Mouse (Mus musculus) limb, embryonic 14.5 days (tissue): ENCODE results near the gene Thap8. TPM values are rescaled to one million over a fixed set of nuclear protein-coding genes. Genes with fewer than 3 reads are reported as not detected.

Experiments used
- ATAC-seq: fragments of 200-750 bp; cut with Nextera tagmentation; 2 replicates; pipeline ENCODE4 v1.8.0; 2017; ENCODE audit warnings: low read depth, moderate number of reproducible peaks, moderate TSS enrichment; ENCODE audit not compliant: low FRiP score
- DNase-seq: peaks from one replicate; pipeline ENCODE4 v3.0.0-alpha.2; 2015; ENCODE audit warnings: low spot score
- H3K27ac ChIP-seq: fragments of 300-500 bp; sonication (generic); replicated peaks from 2 replicates; pipeline ENCODE4 v1.5.1; 2014; ENCODE audit warnings: low read depth, mild to moderate bottlenecking, low read length, moderate library complexity, mixed read lengths
- H3K27me3 ChIP-seq: fragments of 300-500 bp; sonication (generic); 2 replicates; pipeline ENCODE4 v1.6.1; 2014; ENCODE audit warnings: low read length, mixed read lengths; ENCODE audit not compliant: control insufficient read depth, insufficient read depth
- H3K36me3 ChIP-seq: fragments of 300-500 bp; sonication (generic); 2 replicates; pipeline ENCODE4 v1.6.1; 2014; ENCODE audit warnings: mild to moderate bottlenecking, low read length, moderate library complexity, mixed read lengths; ENCODE audit not compliant: control insufficient read depth, insufficient read depth
- H3K4me1 ChIP-seq: fragments of 300-500 bp; sonication (generic); 2 replicates; pipeline ENCODE4 v1.6.1; 2014; ENCODE audit warnings: antibody characterized with exemption, low read length, mixed read lengths; ENCODE audit not compliant: control insufficient read depth, insufficient read depth
- H3K4me2 ChIP-seq: fragments of 300-500 bp; sonication (generic); replicated peaks from 2 replicates; pipeline ENCODE4 v1.6.1; 2014; ENCODE audit warnings: low read depth, mild to moderate bottlenecking, low read length, moderate library complexity; ENCODE audit not compliant: severe bottlenecking
- H3K4me3 ChIP-seq: fragments of 300-500 bp; sonication (generic); replicated peaks from 2 replicates; pipeline ENCODE4 v1.5.1; 2014; ENCODE audit warnings: low read length
- H3K9ac ChIP-seq: fragments of 300-500 bp; sonication (generic); 2 replicates; pipeline ENCODE4 v1.6.1; 2014; ENCODE audit warnings: mild to moderate bottlenecking, low read depth, low read length, moderate library complexity; ENCODE audit not compliant: severe bottlenecking
- H3K9me3 ChIP-seq: fragments of 300-500 bp; sonication (generic); 2 replicates; pipeline ENCODE4 v1.6.1; 2016; ENCODE audit warnings: low read length; ENCODE audit not compliant: control insufficient read depth
- POLR2A ChIP-seq: fragments of 200-500 bp; IDR thresholded peaks from 2 replicates; pipeline ENCODE4 v1.8.0; 2012; ENCODE audit warnings: inconsistent platforms, mild to moderate bottlenecking, moderate library complexity, borderline replicate concordance; ENCODE audit not compliant: insufficient read depth, insufficient read length; ENCODE audit errors: extremely low read depth
- WGBS: fragments of 180-500 bp; shearing (Covaris S2); extraction: QIAGEN DNeasy Blood & Tissue Kit; methylation state at CpG from one replicate; pipeline ENCODE4 v1.1.7; 2014; 5-methylcytosine and 5-hydroxymethylcytosine counted together
- polyA plus RNA-seq, 2 experiments: library from polyadenylated mRNA; depleted of rRNA in 1 of 2; stranded (reverse) in 1 of 2; unstranded in 1 of 2; fragments of >200 nt; fragmentation: Nextera tagmentation in 1 of 2; extraction: Ambion mirVana in 1 of 2; gene quantifications; 2 replicates each; pipeline versions ENCODE4 v1.2.1 to v1.2.3; 2012 to 2014

Gene Thap8
- polyA plus RNA-seq (2012; rRNA removed) (0.10 and 0.23 TPM in 2 replicates), polyA plus RNA-seq (2014; fragmentation: Nextera tagmentation; extraction: Ambion mirVana) (0.15 TPM in 1 of 2 replicates, not detected in the other)

DNA sequence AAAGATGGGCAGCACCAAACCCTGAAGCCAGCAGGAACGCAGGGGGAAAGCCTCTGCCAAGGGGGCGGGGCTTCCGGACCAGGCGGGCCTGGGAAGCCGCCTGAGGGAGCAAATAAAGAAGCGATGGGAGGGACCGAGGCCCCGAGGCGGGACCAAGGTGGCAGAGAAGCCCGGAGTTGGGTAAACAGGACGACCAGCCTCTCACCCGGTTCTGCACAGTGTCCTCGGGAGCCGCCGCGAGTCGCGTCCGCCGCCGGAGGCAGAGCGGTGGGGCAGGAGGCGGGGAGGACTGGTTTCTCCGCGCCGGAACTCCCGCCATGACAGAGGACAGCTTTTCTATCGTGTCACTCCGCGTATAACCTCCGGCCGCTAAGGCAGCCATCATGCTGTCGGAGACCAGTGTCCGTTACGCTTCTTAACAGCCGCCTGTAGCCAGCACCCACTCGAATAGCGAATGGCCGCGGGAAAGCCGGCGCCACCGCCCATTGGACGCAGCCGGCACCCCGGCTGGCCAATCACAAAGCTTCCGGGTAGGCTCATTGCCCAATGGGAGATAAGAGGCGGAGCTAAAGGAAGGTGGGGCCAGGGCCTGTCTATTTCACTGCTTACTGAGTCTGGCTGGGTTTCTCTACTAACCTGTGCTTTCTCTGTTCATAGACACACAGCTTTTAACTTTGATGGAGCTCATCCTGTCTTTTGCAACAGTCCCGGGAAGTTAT is at the start of gene Thap8, which contains the start of gene Wdr62:
Thap8 (plus strand) TSS at position 144 of the 719 bp plus-strand sequence.
Wdr62 (minus strand) TSS at position 469 of the 719 bp plus-strand sequence.
- WGBS = under 1% methylated on average over 49 of the region's 49 CpGs
- DNase-seq (peak; percentile 97), ATAC-seq (peak; percentile 96)
- Histone ChIP-seq H3K4me3 (peak within 1 kb of the TSS; percentile 73), H3K4me2 (peak within 1 kb of the TSS; percentile 92), H3K4me1 (peaks cover 5% of the 10 kb centered on the region; the same call in 1 of the 2 replicates), H3K27me3 (no peaks in the 10 kb centered on the region), H3K36me3 (no peaks in the 10 kb centered on the region), H3K9me3 (no peaks in the 10 kb centered on the region), H3K27ac (peak within 1 kb of the TSS; percentile 92), H3K9ac (peak within 1 kb of the TSS; percentile 50)
- 0 out of 2 replicates have a peak, but pooled peaks have one; percentile 35 for TF ChIP-seq POLR2A

DNA sequence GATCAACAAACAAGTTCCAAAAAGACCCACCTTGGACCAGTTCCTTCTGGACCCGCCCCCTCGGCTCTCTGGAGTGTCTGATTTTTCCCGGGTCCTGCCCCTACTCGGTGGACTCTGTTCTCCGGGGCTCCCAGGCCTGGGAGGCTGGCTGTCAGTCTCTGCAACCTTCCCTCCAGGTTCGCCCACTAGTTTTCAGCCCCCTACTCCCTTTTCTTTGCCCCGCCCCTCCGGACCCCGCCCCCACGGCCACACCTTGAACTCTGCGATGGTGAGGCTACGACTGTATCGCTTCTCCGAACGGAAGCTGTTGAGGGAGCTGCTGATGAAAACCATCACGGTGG is 48.6 kb upstream of the Thap8 start:
- Histone ChIP-seq H3K27me3 (no peaks in the 10 kb centered on the region), H3K9me3 (no peaks in the 10 kb centered on the region), H3K36me3 (peaks cover 50% of the 10 kb centered on the region), H3K27ac (0 out of 2 replicates have a peak overlapping the region, but pooled peaks have one; percentile 38), H3K4me1 (peaks cover 10% of the 10 kb centered on the region), H3K4me3 (peak overlapping the region; percentile 80), H3K4me2 (peak overlapping the region; percentile 82), H3K9ac (peak overlapping the region; percentile 77)
- ATAC-seq = peak; percentile 31
- WGBS = 0% methylated on average over 16 of the region's 16 CpGs
- no peak for TF ChIP-seq POLR2A
- DNase-seq = no peak

DNA sequence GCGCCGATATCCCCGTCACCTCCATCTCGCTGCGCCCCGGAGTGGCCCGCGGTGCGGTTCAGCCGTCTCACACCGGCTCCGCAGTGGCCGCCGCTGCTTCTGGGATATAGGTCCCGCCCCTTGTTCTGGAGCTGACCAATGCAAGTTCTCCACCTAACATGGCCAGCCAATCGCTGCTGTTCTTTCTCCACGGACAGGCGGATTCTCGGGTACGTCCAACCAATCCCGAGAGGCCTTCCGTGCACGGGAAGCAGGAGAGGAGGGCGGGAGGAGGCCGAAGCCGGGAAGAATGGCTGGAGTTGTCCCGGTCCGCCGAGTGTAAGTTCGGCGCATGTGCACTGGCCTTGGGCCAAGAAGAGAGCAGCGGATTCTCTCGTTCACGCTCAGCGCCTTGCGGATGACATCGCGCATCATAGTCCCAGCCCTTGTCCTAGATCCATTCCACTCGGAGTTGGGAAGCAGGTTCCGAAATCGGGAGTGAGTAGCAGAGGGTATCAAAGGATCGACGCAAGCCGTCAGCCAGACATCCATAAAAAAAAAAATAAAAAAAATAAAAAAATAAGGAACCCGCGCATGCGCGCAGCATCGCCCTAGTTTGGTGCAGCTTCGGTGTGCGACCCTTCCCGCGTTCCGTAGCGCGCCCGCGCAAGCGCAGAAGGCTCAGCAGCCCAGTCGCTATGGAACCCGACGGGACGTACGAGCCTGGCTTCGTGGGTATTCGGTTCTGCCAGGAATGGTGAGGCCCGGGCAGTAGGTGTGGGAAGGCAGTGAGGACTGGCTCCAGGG is 48.0 kb upstream of the Thap8 start, which contains the start of the genes Polr2i and Tbcb:
Polr2i (plus strand) TSS at position 280 of the 786 bp plus-strand sequence.
Tbcb (minus strand) TSS at position 604 of the 786 bp plus-strand sequence.
- peaks cover 44% of the 10 kb centered on the region for H3K36me3 ChIP-seq
- WGBS = under 1% methylated on average over 67 of the region's 67 CpGs
- TF ChIP-seq POLR2A = no peak

DNA sequence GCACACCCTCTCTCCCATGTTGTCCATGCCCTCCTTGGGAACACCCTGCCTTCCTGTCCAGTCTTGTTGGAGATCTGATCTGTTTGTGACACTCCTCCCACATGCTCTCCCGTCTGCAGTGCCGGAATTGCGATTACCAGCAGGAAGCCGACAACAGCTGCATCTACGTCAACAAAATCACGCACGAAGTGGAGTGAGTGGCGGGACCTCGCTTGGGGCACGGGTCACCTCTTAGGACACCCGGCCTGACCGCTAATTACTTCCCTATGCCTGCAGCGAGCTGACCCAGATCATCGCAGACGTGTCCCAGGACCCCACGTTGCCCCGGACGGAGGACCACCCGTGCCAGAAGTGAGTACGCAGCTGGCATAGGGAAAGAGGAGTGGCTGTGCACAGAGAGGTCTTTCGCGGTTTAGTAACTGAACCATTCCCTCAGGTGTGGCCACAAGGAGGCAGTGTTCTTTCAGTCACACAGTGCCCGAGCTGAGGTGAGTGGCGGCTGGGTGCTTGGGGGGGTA is 47.2 kb upstream of the Thap8 start:
- Histone ChIP-seq H3K4me3 (peak overlapping the region; percentile 80), H3K27me3 (no peaks in the 10 kb centered on the region), H3K27ac (peak overlapping the region; percentile 91), H3K9ac (peak overlapping the region; percentile 77), H3K9me3 (no peaks in the 10 kb centered on the region), H3K4me2 (peak overlapping the region; percentile 82), H3K36me3 (peaks cover 36% of the 10 kb centered on the region), H3K4me1 (peaks cover 10% of the 10 kb centered on the region)
- TF ChIP-seq POLR2A = no peak
- no peak for ATAC-seq
- DNase-seq = peak; percentile 73
- WGBS = 4% methylated on average over 24 of the region's 24 CpGs

More for the DNA sequence above, 48.0 kb upstream of the Thap8 start, which contains the start of the genes Polr2i and Tbcb:
- peak; percentile 96 for ATAC-seq
- H3K27me3 ChIP-seq = no peaks in the 10 kb centered on the region
- H3K4me2 ChIP-seq = peak within 1 kb of the TSS; percentile 82
- H3K9me3 ChIP-seq = no peaks in the 10 kb centered on the region
- H3K27ac ChIP-seq = peak within 1 kb of the TSS; percentile 91
- DNase-seq = peak; percentile 97
- H3K9ac ChIP-seq = peak within 1 kb of the TSS; percentile 77
- peaks cover 10% of the 10 kb centered on the region for H3K4me1 ChIP-seq
- peak within 1 kb of the TSS; percentile 80 for H3K4me3 ChIP-seq

DNA sequence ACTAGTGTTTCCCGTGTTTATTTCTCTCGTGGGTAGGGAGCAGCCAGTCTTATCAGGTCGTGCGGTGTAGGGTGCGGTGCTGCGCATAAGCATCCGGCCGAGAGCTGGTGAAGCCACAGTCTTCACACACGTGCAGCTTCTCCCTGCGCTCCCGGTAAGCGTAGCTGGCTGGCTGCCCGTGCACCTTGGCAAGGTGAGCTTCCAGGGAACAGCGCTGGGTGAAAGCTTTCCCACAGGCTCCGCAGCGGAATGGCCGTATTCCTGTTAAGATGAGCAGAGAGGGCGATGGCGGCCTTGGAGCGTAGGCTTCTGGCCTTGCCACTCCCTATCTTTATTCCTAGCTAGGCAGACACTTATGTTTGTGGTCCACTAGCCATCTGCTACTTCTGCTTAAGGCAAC is 46.5 kb upstream of the Thap8 start:
- WGBS = 87% methylated on average over 20 of the region's 20 CpGs
- H3K36me3 ChIP-seq = peaks cover 29% of the 10 kb centered on the region
- H3K4me3 ChIP-seq = peak overlapping the region; percentile 80; the same call in 1 of the 2 replicates
- no peaks in the 10 kb centered on the region for H3K27me3 ChIP-seq
- DNase-seq (no peak), ATAC-seq (no peak)
- no peak overlapping the region for H3K9ac ChIP-seq
- H3K4me2 ChIP-seq = peak overlapping the region; percentile 82; the same call in 1 of the 2 replicates
- H3K9me3 ChIP-seq = no peaks in the 10 kb centered on the region
- H3K27ac ChIP-seq = no peak overlapping the region
- TF ChIP-seq POLR2A = no peak
- peaks cover 10% of the 10 kb centered on the region for H3K4me1 ChIP-seq
